Mouse (Mus musculus) heart, embryonic 13.5 days (tissue): Measurements from ENCODE around the gene A630001G21Rik. TPM values are rescaled to one million over a fixed set of nuclear protein-coding genes. Genes with fewer than 3 reads are reported as not detected.

Source experiments
- ATAC-seq: fragments of 200-750 bp; cut with Nextera tagmentation; 2 replicates; pipeline ENCODE4 v1.8.0; 2017; ENCODE audit warnings: moderate TSS enrichment; ENCODE audit not compliant: insufficient number of reproducible peaks, low FRiP score, low TSS enrichment; ENCODE audit errors: extremely low read depth
- H3K27ac ChIP-seq: fragments of 300-500 bp; sonication (generic); replicated peaks from 2 replicates; pipeline ENCODE4 v1.5.1; 2015; ENCODE audit warnings: moderate library complexity, mild to moderate bottlenecking, inconsistent platforms
- H3K27me3 ChIP-seq: fragments of 300-500 bp; sonication (generic); replicated peaks from 2 replicates; pipeline ENCODE4 v1.6.1; 2015; ENCODE audit warnings: mild to moderate bottlenecking, inconsistent platforms
- H3K36me3 ChIP-seq: fragments of 300-500 bp; sonication (generic); 2 replicates; pipeline ENCODE4 v1.6.1; 2015; ENCODE audit warnings: mild to moderate bottlenecking, inconsistent platforms
- H3K4me1 ChIP-seq: fragments of 300-500 bp; sonication (generic); 2 replicates; pipeline ENCODE4 v1.6.1; 2015; ENCODE audit warnings: inconsistent platforms
- H3K4me2 ChIP-seq: fragments of 300-500 bp; sonication (generic); 2 replicates; pipeline ENCODE4 v1.6.1; 2015; ENCODE audit warnings: inconsistent platforms, mild to moderate bottlenecking, moderate library complexity
- H3K4me3 ChIP-seq: fragments of 300-500 bp; sonication (generic); 2 replicates; pipeline ENCODE4 v1.5.1; 2015; ENCODE audit warnings: moderate library complexity, mild to moderate bottlenecking, inconsistent platforms
- H3K9ac ChIP-seq: fragments of 300-500 bp; sonication (generic); 2 replicates; pipeline ENCODE4 v1.6.1; 2015; ENCODE audit warnings: inconsistent platforms, mild to moderate bottlenecking, moderate library complexity
- H3K9me3 ChIP-seq: fragments of 300-500 bp; sonication (generic); 2 replicates; pipeline ENCODE4 v1.6.1; 2016; ENCODE audit warnings: inconsistent platforms
- WGBS: fragments of 180-500 bp; shearing (Covaris S2); methylation state at CpG from one replicate; pipeline ENCODE4 v1.1.7; 2015; ENCODE audit warnings: mixed read lengths; 5-methylcytosine and 5-hydroxymethylcytosine counted together
- microRNA-seq: library from miRNA; unstranded; fragments of <30 nt; microRNA quantifications from one replicate; pipeline ENCODE4, GENCODE M21; 2016
- polyA plus RNA-seq: library from polyadenylated mRNA; unstranded; fragments of >200 nt; fragmentation: Nextera tagmentation; extraction: Ambion mirVana; gene quantifications from 2 replicates; pipeline ENCODE4 v1.2.1, GENCODE M21; 2015

Gene A630001G21Rik
- polyA plus RNA-seq, 1 experiment from 2014 or later = 1.6 TPM

- Histone ChIP-seq H3K27ac (no peak overlapping the region), H3K9ac (no peak overlapping the region), H3K4me3 (no peak overlapping the region), H3K27me3 (no peaks in the 10 kb centered on the region), H3K4me2 (no peak overlapping the region), H3K36me3 (no peaks in the 10 kb centered on the region), H3K9me3 (no peaks in the 10 kb centered on the region), H3K4me1 (peaks cover 7% of the 10 kb centered on the region)
- no peak for ATAC-seq
- WGBS = 74% methylated on average over 3 of the region's 3 CpGs
These were observed 82.8 kb downstream of the A630001G21Rik start for GRCm38 (mm10) chr1:85695646-85696045.

GRCm38 (mm10) chr1:85693280-85693679 lies 85.2 kb downstream of the A630001G21Rik start:
- Histone ChIP-seq H3K9ac (no peak overlapping the region), H3K4me2 (no peak overlapping the region), H3K4me3 (no peak overlapping the region), H3K27me3 (no peaks in the 10 kb centered on the region), H3K27ac (peak overlapping the region; percentile 53), H3K9me3 (no peaks in the 10 kb centered on the region), H3K4me1 (peaks cover 7% of the 10 kb centered on the region), H3K36me3 (no peaks in the 10 kb centered on the region)
- ATAC-seq = no peak
- 38% methylated on average over 3 of the region's 3 CpGs for WGBS

GRCm38 (mm10) chr1:85692281-85692680 lies 86.2 kb downstream of the A630001G21Rik start:
- no peaks in the 10 kb centered on the region for H3K9me3 ChIP-seq
- no peak for ATAC-seq
- no peak overlapping the region for H3K27ac ChIP-seq
- 68% methylated on average over 1 of the region's 1 CpGs for WGBS
- H3K27me3 ChIP-seq = no peaks in the 10 kb centered on the region
- H3K4me2 ChIP-seq = no peak overlapping the region
- H3K9ac ChIP-seq = no peak overlapping the region
- H3K4me3 ChIP-seq = no peak overlapping the region
- H3K36me3 ChIP-seq = no peaks in the 10 kb centered on the region
- peaks cover 10% of the 10 kb centered on the region for H3K4me1 ChIP-seq

- H3K4me1 ChIP-seq = peaks cover 10% of the 10 kb centered on the region
- H3K4me2 ChIP-seq = no peak overlapping the region
- H3K27me3 ChIP-seq = no peaks in the 10 kb centered on the region
- no peak overlapping the region for H3K27ac ChIP-seq
- H3K9me3 ChIP-seq = no peaks in the 10 kb centered on the region
- no peak overlapping the region for H3K9ac ChIP-seq
- ATAC-seq = no peak
- no peak overlapping the region for H3K4me3 ChIP-seq
- H3K36me3 ChIP-seq = no peaks in the 10 kb centered on the region
- 57% methylated on average over 3 of the region's 3 CpGs for WGBS
These were observed 87.9 kb downstream of the A630001G21Rik start for GRCm38 (mm10) chr1:85690544-85690943.

DNA sequence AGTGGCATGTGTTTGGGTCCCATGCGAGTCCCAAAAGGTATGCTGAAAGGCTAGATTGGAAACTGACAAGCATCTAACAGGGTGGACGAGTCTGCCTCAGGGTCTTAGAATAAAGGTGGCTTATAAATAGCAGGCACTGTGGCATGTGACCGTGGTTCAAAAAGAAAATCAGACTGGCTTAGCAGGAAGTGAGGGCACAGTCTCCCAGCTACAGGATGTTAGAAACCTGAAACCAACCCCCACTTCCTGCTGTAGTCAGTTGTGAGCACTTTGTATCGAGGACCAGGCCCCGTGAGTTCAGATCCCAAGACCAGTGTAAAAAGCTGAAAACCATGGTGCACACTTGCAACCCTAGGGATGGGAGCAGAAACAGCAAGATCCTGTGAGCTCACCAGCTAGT lies 91.1 kb downstream of the A630001G21Rik start:
- Histone ChIP-seq H3K36me3 (no peaks in the 10 kb centered on the region), H3K9ac (no peak overlapping the region), H3K4me3 (no peak overlapping the region), H3K27me3 (no peaks in the 10 kb centered on the region), H3K4me2 (no peak overlapping the region), H3K9me3 (no peaks in the 10 kb centered on the region), H3K27ac (no peak overlapping the region), H3K4me1 (peaks cover 3% of the 10 kb centered on the region; the same call in 1 of the 2 replicates)
- ATAC-seq = no peak
- WGBS = 42% methylated on average over 5 of the region's 5 CpGs

GRCm38 (mm10) chr1:85686666-85687065 lies 91.8 kb downstream of the A630001G21Rik start:
- H3K36me3 ChIP-seq = no peaks in the 10 kb centered on the region
- H3K9me3 ChIP-seq = no peaks in the 10 kb centered on the region
- no peaks in the 10 kb centered on the region for H3K27me3 ChIP-seq
- no peak overlapping the region for H3K9ac ChIP-seq
- no peak overlapping the region for H3K4me3 ChIP-seq
- no peak overlapping the region for H3K27ac ChIP-seq
- no peak overlapping the region for H3K4me2 ChIP-seq
- WGBS = 63% methylated on average over 5 of the region's 5 CpGs
- H3K4me1 ChIP-seq = peaks cover 3% of the 10 kb centered on the region; the same call in 1 of the 2 replicates
- no peak for ATAC-seq

- Histone ChIP-seq H3K9me3 (no peaks in the 10 kb centered on the region), H3K27me3 (no peaks in the 10 kb centered on the region), H3K36me3 (no peaks in the 10 kb centered on the region), H3K4me2 (no peak overlapping the region), H3K4me3 (no peak overlapping the region), H3K27ac (no peak overlapping the region), H3K4me1 (no peaks in the 10 kb centered on the region), H3K9ac (no peak overlapping the region)
- 42% methylated on average over 4 of the region's 4 CpGs for WGBS
- no peak for ATAC-seq
These were observed 98.2 kb downstream of the A630001G21Rik start for GRCm38 (mm10) chr1:85680226-85680625.

Small RNA genes within 50 kb of the gene (microRNA-seq; reads per million reads assigned to microRNA genes)
- not detected for gene Gm25472
- not detected for gene Mir8096

Other genes with a start within 250 kb of the A630001G21Rik start
- gene G530012D18Rik, start 203.0 kb downstream of the A630001G21Rik start, polyA plus RNA-seq = not detected in 2 replicates
- gene Sp110, start 179.8 kb downstream of the A630001G21Rik start, polyA plus RNA-seq = 1.9 and 2.2 TPM in 2 replicates
- 1.4 and 1.7 TPM in 2 replicates for gene Sp140, start 178.3 kb downstream of the A630001G21Rik start, polyA plus RNA-seq
- 1.7 and 1.9 TPM in 2 replicates for gene Sp100, start 128.7 kb downstream of the A630001G21Rik start, polyA plus RNA-seq
- gene Cab39, start 14.8 kb upstream of the A630001G21Rik start, polyA plus RNA-seq = 20.6 and 20.8 TPM in 2 replicates
- 246 and 255 TPM in 2 replicates for gene Itm2c, start 115.6 kb upstream of the A630001G21Rik start, polyA plus RNA-seq
- 0.19 TPM in 1 of 2 replicates, not detected in the other for gene 4933407L21Rik, start 149.8 kb upstream of the A630001G21Rik start, polyA plus RNA-seq
- gene Gpr55, start 182.4 kb upstream of the A630001G21Rik start, polyA plus RNA-seq = 0.04 TPM in 1 of 2 replicates, not detected in the other
- gene Spata3, start 238.2 kb upstream of the A630001G21Rik start, polyA plus RNA-seq = not detected in 2 replicates